Mouse (Mus musculus) macrophage (primary cell): ENCODE data around the gene Foxj2. TPM values are rescaled to one million over a fixed set of nuclear protein-coding genes. Genes with fewer than 3 reads are reported as not detected.

Source experiments
- H3K27ac ChIP-seq: fragments of 350-480 bp; formaldehyde crosslinking; 2 replicates; pipeline ENCODE4 v1.9.0; 2021
- H3K36me3 ChIP-seq: fragments of 350-480 bp; formaldehyde crosslinking; 2 replicates; pipeline ENCODE4 v1.9.0; 2021; ENCODE audit errors: inconsistent target
- H3K4me3 ChIP-seq: fragments of 350-480 bp; formaldehyde crosslinking; 2 replicates; pipeline ENCODE4 v1.9.0; 2021; ENCODE audit errors: inconsistent target
- H3K79me2 ChIP-seq: fragments of 350-480 bp; formaldehyde crosslinking; 2 replicates; pipeline ENCODE4 v1.9.0; 2021; ENCODE audit errors: inconsistent target
- WGBS: methylation state at CpG from one replicate; pipeline ENCODE4 v1.1.7; 2026; ENCODE audit warnings: inconsistent platforms; ENCODE audit not compliant: missing documents; 5-methylcytosine and 5-hydroxymethylcytosine counted together
- polyA plus RNA-seq: library from polyadenylated mRNA; stranded (reverse); fragments of 250-400 nt; gene quantifications from 3 replicates; pipeline ENCODE4 v1.2.4, GENCODE M21; 2018; ENCODE audit warnings: inconsistent platforms

The Foxj2 gene
- polyA plus RNA-seq, 1 experiment from 2014 or later = 18.5 TPM

GRCm38 (mm10) chr6:122873871-122874719, 54.4 kb downstream of the Foxj2 start, which contains the start of gene Necap1:
TSS of gene Necap1 (plus strand) at chr6:122874474.
- WGBS = 9% methylated on average over 36 of the region's 43 CpGs
- Histone ChIP-seq H3K79me2 (peaks cover 62% of the 10 kb centered on the region), H3K4me3 (peak within 1 kb of the TSS; percentile 78), H3K36me3 (peaks cover 17% of the 10 kb centered on the region; the same call in 1 of the 2 replicates), H3K27ac (peak within 1 kb of the TSS; percentile 99)

DNA sequence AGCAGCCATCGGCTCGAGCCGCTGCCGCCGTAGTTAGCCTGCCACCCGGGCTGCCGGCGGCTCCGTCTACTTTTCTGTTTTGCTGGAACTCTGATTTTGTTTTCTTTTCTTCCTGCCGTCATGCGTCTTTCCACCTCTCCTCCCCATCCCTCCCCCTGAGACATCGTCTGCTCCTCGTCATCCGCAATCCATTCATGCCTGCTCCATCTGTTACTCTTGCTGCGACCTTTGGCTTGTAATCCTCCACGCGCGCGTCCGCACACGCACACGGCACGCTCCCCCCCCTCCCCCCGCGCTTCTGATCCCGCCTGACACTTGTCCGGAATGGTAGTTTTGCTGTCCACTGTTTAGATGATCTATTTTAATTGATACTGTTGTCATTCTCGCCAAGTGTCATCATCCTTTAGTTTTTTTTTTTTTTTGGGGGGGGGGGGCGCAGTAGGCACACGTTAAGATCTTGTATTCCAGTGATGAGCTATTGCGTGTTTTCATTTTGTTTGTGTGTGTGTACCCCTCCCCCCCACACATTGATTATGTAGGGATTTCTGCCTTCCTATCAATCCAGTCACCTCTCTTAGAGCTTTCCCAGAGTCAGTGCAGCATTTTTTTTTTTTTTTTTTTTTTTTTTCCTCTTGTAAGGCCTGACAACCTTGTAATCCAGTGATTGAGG, 55.1 kb downstream of the Foxj2 start:
- Histone ChIP-seq H3K79me2 (peaks cover 70% of the 10 kb centered on the region), H3K36me3 (peaks cover 24% of the 10 kb centered on the region; the same call in 1 of the 2 replicates), H3K27ac (peak overlapping the region; percentile 99), H3K4me3 (peak overlapping the region; percentile 78)
- WGBS = 0% methylated on average over 20 of the region's 31 CpGs

- no peak overlapping the region for H3K4me3 ChIP-seq
- peaks cover 95% of the 10 kb centered on the region for H3K79me2 ChIP-seq
- H3K36me3 ChIP-seq = peaks cover 65% of the 10 kb centered on the region
- 82% methylated on average over 7 of the region's 7 CpGs for WGBS
- H3K27ac ChIP-seq = no peak overlapping the region
Measured at GRCm38 (mm10) chr6:122879141-122879735, 59.5 kb downstream of the Foxj2 start.

GRCm38 (mm10) chr6:122879781-122880505, 60.2 kb downstream of the Foxj2 start:
- peaks cover 72% of the 10 kb centered on the region for H3K36me3 ChIP-seq
- WGBS = 87% methylated on average over 7 of the region's 7 CpGs
- H3K79me2 ChIP-seq = peaks cover 96% of the 10 kb centered on the region
- no peak overlapping the region for H3K4me3 ChIP-seq
- no peak overlapping the region for H3K27ac ChIP-seq

- H3K4me3 ChIP-seq = no peak overlapping the region
- WGBS = 95% methylated on average over 12 of the region's 12 CpGs
- peaks cover 83% of the 10 kb centered on the region for H3K79me2 ChIP-seq
- peaks cover 85% of the 10 kb centered on the region for H3K36me3 ChIP-seq
- H3K27ac ChIP-seq = no peak overlapping the region
Measured at GRCm38 (mm10) chr6:122881287-122881686, 61.6 kb downstream of the Foxj2 start.

- Histone ChIP-seq H3K27ac (no peak overlapping the region), H3K79me2 (peaks cover 59% of the 10 kb centered on the region), H3K4me3 (no peak overlapping the region), H3K36me3 (peaks cover 95% of the 10 kb centered on the region)
- WGBS = 95% methylated on average over 9 of the region's 9 CpGs
Measured at GRCm38 (mm10) chr6:122883603-122884002, 63.9 kb downstream of the Foxj2 start.

DNA sequence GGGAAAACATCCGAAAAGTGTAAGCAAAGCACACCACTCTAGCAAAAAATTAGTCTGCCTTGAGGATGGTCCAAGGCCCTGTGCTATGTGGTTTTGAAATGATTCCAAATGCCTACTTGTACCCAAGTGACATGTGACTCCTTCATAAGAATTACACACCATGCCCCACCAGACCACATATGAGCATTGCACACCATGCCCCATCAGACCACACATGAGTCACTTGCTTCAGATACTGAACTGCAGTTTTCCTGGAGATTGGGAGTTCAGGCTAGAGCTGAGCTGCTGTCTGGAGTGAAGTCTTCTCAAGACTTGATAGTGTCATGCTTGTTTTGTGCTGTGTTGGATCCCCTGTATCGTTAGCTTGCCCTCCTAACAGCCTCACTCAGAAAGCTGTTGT, 69.9 kb downstream of the Foxj2 start:
- Histone ChIP-seq H3K36me3 (peaks cover 54% of the 10 kb centered on the region), H3K27ac (no peak overlapping the region), H3K79me2 (peaks cover 3% of the 10 kb centered on the region; the same call in 1 of the 2 replicates), H3K4me3 (no peak overlapping the region)
- 100% methylated on average over 2 of the region's 2 CpGs for WGBS

GRCm38 (mm10) chr6:122892442-122893049, 72.8 kb downstream of the Foxj2 start:
- H3K27ac ChIP-seq = no peak overlapping the region
- H3K36me3 ChIP-seq = peaks cover 45% of the 10 kb centered on the region
- H3K79me2 ChIP-seq = no peaks in the 10 kb centered on the region
- WGBS = 0% methylated on average over 2 of the region's 2 CpGs
- H3K4me3 ChIP-seq = no peak overlapping the region

Other genes with a start within 250 kb of the Foxj2 start
- gene Apobec1, start 217.5 kb upstream of the Foxj2 start, polyA plus RNA-seq = 444 to 687 TPM (median 596 TPM) in 3 replicates
- 23.1 to 29.1 TPM (median 26.4 TPM) in 3 replicates for gene Gdf3, start 209.8 kb upstream of the Foxj2 start, polyA plus RNA-seq
- gene Dppa3, start 193.5 kb upstream of the Foxj2 start, polyA plus RNA-seq = 1.3 to 3.4 TPM (median 1.4 TPM) in 3 replicates
- gene Nanog, start 112.4 kb upstream of the Foxj2 start, polyA plus RNA-seq = not detected in 3 replicates
- gene Slc2a3, start 18.3 kb upstream of the Foxj2 start, polyA plus RNA-seq = 2.4 to 6.9 TPM (median 3.4 TPM) in 3 replicates
- gene C3ar1, start 36.2 kb downstream of the Foxj2 start, polyA plus RNA-seq = 541 to 857 TPM (median 783 TPM) in 3 replicates
- 43.5 to 54.5 TPM (median 45.5 TPM) in 3 replicates for gene Necap1, start 54.6 kb downstream of the Foxj2 start, polyA plus RNA-seq
- 65.6 to 266 TPM (median 257 TPM) in 3 replicates for gene Clec4a1, start 101.9 kb downstream of the Foxj2 start, polyA plus RNA-seq
- gene Clec4a3, start 132.6 kb downstream of the Foxj2 start, polyA plus RNA-seq = 62.0 to 300 TPM (median 177 TPM) in 3 replicates
- gene Clec4a4, start 170.5 kb downstream of the Foxj2 start, polyA plus RNA-seq = 0.41 to 1.2 TPM (median 0.80 TPM) in 3 replicates
- gene Clec4b1, start 230.0 kb downstream of the Foxj2 start, polyA plus RNA-seq = 3.1 to 7.3 TPM (median 5.7 TPM) in 3 replicates